Mouse (Mus musculus) lung, adult 2 months (tissue): Measurements from ENCODE around the gene Ube2f. TPM values are rescaled to one million over a fixed set of nuclear protein-coding genes. Genes with fewer than 3 reads are reported as not detected.
A peak's percentile ranks its signal among the peaks of the same experiment; 100 is the strongest.

Experiments
- DNase-seq: peaks from one replicate; pipeline ENCODE4 v3.0.0; 2022
- H3K4me1 ChIP-seq: fragments of 200-500 bp; 2 replicates; pipeline ENCODE4 v1.6.1; 2011; ENCODE audit warnings: low read length; ENCODE audit not compliant: control insufficient read depth, insufficient read depth
- H3K4me3 ChIP-seq: fragments of 200-500 bp; replicated peaks from 2 replicates; pipeline ENCODE3; 2011; ENCODE audit warnings: low read depth, mild to moderate bottlenecking, control low read depth, low read length; ENCODE audit errors: extremely low read depth
- CTCF ChIP-seq: fragments of 200-500 bp; IDR thresholded peaks from 2 replicates; pipeline ENCODE4 v1.5.1; 2011; ENCODE audit warnings: mild to moderate bottlenecking, low read length, control low read depth; ENCODE audit not compliant: insufficient read depth
- POLR2A ChIP-seq: fragments of 200-500 bp; IDR thresholded peaks from 2 replicates; pipeline ENCODE4 v1.6.1; 2011; ENCODE audit warnings: low read depth, mild to moderate bottlenecking, control low read depth, low read length, borderline replicate concordance; ENCODE audit errors: extremely low read depth
- whole genome bisulfite sequencing: fragments of 180-500 bp; shearing (Covaris S2); methylation state at CpG from one replicate; pipeline ENCODE4 v1.1.7; 2018; 5-methylcytosine and 5-hydroxymethylcytosine counted together
- polyA plus RNA-seq: library from polyadenylated mRNA; depleted of rRNA; stranded (reverse); fragments of >200 nt; gene quantifications from 2 replicates; pipeline ENCODE4 v1.2.3, GENCODE M21; 2012

Gene Ube2f
- polyA plus RNA-seq, 1 experiment, result 29.8 TPM

DNA sequence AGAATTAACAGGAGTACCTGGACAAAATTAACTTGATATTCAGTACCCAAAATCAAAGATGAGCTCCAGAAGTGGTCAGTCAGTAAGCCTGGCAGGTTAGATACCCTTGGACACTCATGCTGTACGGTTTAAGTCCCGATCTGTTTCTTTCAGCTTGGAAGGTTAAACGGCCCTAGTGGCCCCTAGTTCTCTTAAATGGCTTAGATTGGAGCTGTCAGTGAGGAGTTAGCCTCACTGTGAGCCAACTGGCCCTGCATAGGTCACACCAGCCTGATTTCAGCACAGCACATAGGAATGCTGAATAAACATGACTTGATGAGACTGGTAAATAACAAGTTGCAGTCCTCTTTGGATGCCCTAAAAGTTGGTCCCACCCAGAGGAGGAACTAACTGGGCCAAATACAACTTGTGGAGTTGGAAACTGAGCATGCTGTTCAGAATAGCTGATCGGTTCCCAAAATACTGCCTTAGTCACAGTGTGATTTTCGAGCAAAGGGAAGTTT lies 1.1 kb downstream of the Ube2f start:
- Histone ChIP-seq H3K4me3 (peak overlapping the region; percentile 78), H3K4me1 (peaks cover 13% of the 10 kb centered on the region)
- peak; percentile 24 for DNase-seq
- WGBS, result 25% methylated on average over 5 of the region's 5 CpGs
- no peak for TF ChIP-seq CTCF
- TF ChIP-seq POLR2A, result no peak

DNA sequence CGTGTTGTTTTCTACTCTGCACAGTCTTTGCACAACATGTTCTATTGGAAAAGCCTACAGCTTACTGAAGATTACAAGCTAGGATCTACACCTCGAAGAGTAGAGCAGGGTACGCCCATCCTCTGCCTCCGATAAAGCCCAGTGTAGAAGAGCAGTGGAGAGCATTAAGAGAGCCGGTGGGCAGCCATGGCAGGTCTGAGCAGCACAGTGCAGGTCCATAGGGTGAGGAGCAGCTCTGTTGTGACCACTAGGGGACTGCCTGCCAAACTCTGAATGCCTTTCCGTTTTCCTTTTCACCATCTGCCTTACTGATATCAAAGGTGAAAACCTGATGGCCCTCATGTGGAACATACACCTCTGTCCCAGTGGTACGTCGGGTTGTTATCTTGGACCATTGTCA lies 1.8 kb downstream of the Ube2f start:
- TF ChIP-seq CTCF (peak; percentile 50; the same call in 1 of the 2 replicates), POLR2A (no peak)
- peaks cover 16% of the 10 kb centered on the region for H3K4me1 ChIP-seq
- DNase-seq, result no peak
- peak overlapping the region; percentile 19 for H3K4me3 ChIP-seq
- WGBS, result 41% methylated on average over 8 of the region's 8 CpGs

DNA sequence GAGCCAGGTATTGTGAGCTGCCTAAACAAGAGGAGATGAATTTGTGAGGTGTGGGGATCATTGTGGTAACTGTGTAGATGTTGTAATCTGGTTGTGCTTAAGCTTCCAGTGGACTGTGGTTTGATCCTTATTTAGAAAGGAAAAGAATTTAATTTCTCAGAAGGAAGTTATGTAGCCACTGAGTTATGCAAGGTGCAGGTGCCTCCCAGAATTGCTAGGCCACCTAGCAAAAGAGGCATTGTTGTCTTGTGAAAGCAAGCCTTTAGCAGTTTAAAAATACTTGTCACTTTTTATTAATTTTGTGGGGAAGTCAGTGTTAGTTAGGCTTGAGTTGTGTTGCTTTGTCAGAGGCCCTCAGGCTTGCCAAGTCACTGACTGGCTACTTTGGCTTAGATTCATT lies 7.8 kb downstream of the Ube2f start:
- no peak overlapping the region for H3K4me3 ChIP-seq
- DNase-seq, result no peak
- peaks cover 22% of the 10 kb centered on the region for H3K4me1 ChIP-seq
- TF ChIP-seq POLR2A, result no peak
- TF ChIP-seq CTCF, result no peak

DNA sequence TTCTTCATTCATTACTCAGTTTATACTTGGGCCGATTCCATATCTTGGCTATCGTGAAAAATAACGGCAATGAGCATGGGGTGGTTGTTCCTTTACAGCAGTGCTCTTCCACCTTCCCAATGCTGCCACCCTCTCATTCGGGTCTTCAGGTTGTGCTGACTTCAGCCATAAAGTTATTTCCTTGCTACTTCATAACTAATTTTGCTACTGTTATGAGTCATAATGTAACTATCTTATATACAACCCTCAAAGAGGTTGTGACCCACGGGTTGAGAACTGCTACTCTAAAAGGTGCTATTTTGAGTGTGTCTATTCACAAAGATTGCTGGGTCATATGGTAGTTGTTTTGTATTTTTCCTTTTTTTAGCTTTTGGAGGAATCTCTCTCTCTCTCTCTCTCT lies 9.7 kb downstream of the Ube2f start:
- no peak for TF ChIP-seq CTCF
- no peak for TF ChIP-seq POLR2A
- WGBS, result 65% methylated on average over 5 of the region's 5 CpGs

DNA sequence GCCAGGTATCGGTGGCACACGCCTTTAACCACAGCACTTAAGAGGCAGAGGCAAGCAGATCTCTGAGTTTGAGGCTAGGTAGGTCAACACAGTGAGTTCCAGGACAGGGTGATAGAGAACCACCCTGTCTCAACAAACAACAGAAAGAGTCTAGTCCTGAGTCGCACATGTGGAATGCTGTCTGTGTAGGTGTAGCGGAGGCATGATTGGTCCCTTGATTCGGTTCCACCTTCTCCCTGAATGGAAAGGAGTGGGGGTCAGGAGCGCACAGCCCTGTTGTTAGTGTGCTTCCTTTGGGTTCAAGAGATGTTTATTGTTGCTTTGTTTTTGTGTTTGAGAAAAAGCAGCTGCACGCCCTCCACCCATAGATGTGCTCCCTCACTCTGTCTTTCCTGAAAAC lies 12.4 kb downstream of the Ube2f start:
- no peak for DNase-seq
- TF ChIP-seq POLR2A (no peak), CTCF (no peak)
- WGBS, result 88% methylated on average over 7 of the region's 7 CpGs
- Histone ChIP-seq H3K4me1 (peaks cover 11% of the 10 kb centered on the region), H3K4me3 (no peak overlapping the region)

More for the DNA sequence above, 9.7 kb downstream of the Ube2f start:
- no peak for DNase-seq
- Histone ChIP-seq H3K4me1 (peaks cover 20% of the 10 kb centered on the region), H3K4me3 (no peak overlapping the region)

DNA sequence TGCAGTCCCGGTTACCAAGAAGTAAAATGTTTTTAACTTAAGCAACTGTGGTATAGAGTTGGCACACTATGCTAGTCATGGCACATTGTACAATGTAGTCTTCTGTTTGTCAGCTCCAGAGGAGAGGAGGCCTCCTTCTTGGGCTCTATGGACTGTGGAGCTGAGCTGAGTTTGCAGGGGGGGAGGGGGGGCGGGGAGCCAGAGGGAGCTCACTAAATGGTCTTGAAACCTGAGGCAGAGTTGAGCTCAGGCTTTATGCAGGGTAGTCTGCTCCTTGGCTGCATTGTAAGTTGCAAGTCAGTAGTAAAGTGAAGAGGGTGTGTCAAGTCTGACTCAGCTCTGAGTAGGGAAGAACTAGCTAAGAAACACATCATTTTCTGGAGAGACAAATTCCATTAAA lies 22.2 kb downstream of the Ube2f start:
- Histone ChIP-seq H3K4me3 (no peak overlapping the region), H3K4me1 (no peaks in the 10 kb centered on the region)
- DNase-seq, result no peak
- 73% methylated on average over 2 of the region's 2 CpGs for WGBS
- TF ChIP-seq CTCF, result no peak
- TF ChIP-seq POLR2A, result no peak

DNA sequence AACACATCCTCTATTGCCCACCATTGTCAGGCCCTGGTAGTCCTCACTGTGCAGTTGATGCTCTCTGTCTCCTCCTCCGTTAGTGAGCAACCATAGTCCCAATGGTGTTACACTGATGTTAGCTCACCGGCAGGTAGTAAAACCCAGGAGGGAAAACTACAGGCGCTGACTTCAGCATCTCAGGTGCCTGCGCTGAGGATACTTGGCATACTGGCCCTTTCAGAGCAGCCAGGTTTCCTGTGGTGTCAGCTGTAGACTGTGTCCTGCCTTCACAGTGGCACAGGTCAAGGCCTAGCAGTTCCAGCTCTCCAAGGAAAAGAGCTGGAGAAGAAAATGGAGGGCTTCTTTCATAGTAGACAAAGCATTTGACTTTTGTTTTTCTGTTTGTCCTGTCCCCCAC lies 26.5 kb downstream of the Ube2f start:
- DNase-seq, result no peak
- WGBS, result 96% methylated on average over 4 of the region's 4 CpGs
- no peaks in the 10 kb centered on the region for H3K4me1 ChIP-seq

DNA sequence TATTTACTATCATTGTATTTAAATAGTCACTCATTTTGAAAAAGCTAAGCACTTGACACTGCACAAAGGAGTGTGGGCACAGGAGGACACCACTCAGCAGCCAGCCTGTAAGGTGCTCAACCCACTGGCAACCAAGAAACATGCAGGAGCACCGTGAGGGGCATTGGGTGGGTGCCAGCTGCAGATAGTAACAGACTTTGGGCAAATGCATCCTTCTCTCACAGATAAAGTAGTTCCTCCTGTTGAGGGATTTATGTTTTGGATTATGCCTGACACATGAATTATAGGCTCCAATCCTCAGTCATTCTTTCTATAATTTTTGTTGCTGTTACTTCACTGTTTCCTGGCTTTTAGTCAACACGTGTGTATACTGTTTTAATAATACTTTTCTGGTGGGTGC lies 27.4 kb downstream of the Ube2f start:
- TF ChIP-seq CTCF, result no peak
- TF ChIP-seq POLR2A, result no peak
- WGBS, result 83% methylated on average over 2 of the region's 2 CpGs
- no peak for DNase-seq
- Histone ChIP-seq H3K4me3 (no peak overlapping the region), H3K4me1 (no peaks in the 10 kb centered on the region)

More for the DNA sequence above, 26.5 kb downstream of the Ube2f start:
- no peak overlapping the region for H3K4me3 ChIP-seq
- TF ChIP-seq POLR2A, result no peak
- no peak for TF ChIP-seq CTCF

DNA sequence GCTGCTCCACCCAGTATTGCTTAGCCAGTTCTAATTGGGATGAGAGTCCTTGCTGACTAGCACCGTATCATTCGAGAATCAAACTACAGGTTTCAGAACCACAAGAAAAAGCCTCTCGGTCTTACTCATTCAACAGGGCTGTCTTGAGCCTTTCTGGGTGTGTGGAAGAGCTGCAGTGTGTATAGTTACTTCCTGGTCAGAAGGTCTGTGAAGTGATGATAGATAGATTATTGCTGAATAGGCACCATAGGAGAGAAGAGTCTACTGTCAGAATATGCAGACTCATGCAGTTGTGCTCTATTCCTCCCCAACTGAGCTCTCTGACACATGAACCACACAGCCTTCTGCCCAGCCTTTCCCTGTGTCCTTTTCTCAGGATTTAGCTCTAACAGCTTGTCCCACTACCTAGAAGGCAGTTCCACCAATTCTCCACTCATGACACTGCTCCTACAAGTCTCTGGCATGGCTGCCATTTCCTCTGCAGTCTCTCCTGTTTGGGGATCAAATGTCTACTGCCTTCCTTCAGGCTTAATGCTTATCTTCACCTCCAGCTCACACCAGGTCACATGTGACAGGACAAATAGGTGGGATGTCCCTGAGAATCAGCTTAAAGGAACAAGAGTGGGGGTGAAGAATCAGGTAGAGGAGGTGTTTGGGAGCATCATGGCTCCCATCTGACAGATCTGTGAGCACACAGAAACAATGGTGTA lies 28.5 kb downstream of the Ube2f start:
- 93% methylated on average over 3 of the region's 3 CpGs for WGBS
- H3K4me3 ChIP-seq, result no peak overlapping the region
- TF ChIP-seq POLR2A, result no peak
- no peak for TF ChIP-seq CTCF
- no peak for DNase-seq
- no peaks in the 10 kb centered on the region for H3K4me1 ChIP-seq

DNA sequence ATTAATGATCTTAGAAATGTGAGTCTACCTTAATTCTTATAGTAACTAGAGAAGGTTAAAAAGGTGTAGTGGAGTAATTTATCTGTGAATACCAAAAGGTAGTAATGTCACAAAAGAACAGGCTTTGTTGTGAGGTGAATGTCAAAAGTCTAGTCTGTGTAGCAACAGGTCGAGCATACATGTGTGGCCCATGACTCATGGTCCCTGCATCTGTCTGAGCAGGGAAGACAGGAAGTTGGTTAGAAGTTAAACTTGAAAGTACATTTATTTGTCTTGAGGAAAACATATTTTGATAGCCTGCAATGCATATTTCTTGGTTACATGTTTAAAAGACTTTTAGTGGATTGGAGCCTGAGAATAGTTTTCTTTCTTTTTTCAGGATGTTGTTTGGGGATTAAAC lies 29.0 kb downstream of the Ube2f start:
- no peak for DNase-seq
- Histone ChIP-seq H3K4me1 (no peaks in the 10 kb centered on the region), H3K4me3 (no peak overlapping the region)
- TF ChIP-seq POLR2A (no peak), CTCF (no peak)
- 65% methylated on average over 1 of the region's 1 CpGs for WGBS
